Mouse (Mus musculus) thymus, adult 2 months (tissue): Measurements from ENCODE around the gene Rplp2. TPM values are rescaled to one million over a fixed set of nuclear protein-coding genes. Genes with fewer than 3 reads are reported as not detected.

Source experiments
- DNase-seq: peaks from one replicate; pipeline ENCODE4 v3.0.0; 2021
- H3K27ac ChIP-seq: fragments of 200-500 bp; 2 replicates; pipeline ENCODE4 v1.5.1; 2012; ENCODE audit warnings: low read length, control low read depth; ENCODE audit not compliant: control insufficient read depth, insufficient read depth
- H3K27me3 ChIP-seq: fragments of 200-500 bp; 2 replicates; pipeline ENCODE4 v1.6.1; 2012; ENCODE audit warnings: mild to moderate bottlenecking, low read length, moderate library complexity, mixed read lengths; ENCODE audit not compliant: control insufficient read depth, insufficient read depth
- H3K36me3 ChIP-seq: fragments of 200-500 bp; 2 replicates; pipeline ENCODE4 v1.6.1; 2012; ENCODE audit warnings: mild to moderate bottlenecking, low read length, moderate library complexity; ENCODE audit not compliant: control insufficient read depth, insufficient read depth
- H3K4me1 ChIP-seq: fragments of 200-500 bp; replicated peaks from 2 replicates; pipeline ENCODE4 v1.6.1; 2012; ENCODE audit warnings: low read length; ENCODE audit not compliant: control insufficient read depth, insufficient read depth
- H3K4me3 ChIP-seq: fragments of 200-500 bp; 2 replicates; pipeline ENCODE4 v1.5.1; 2012; ENCODE audit warnings: mild to moderate bottlenecking, low read length, control low read depth, moderate library complexity; ENCODE audit not compliant: control insufficient read depth, insufficient read depth
- CTCF ChIP-seq: fragments of 200-500 bp; IDR thresholded peaks from 2 replicates; pipeline ENCODE4 v1.5.1; 2012; ENCODE audit warnings: mild to moderate bottlenecking, control low read depth, low read length, moderate library complexity, borderline replicate concordance; ENCODE audit not compliant: control insufficient read depth, poor library complexity, insufficient read depth; ENCODE audit errors: extremely low read depth
- POLR2A ChIP-seq: fragments of 200-500 bp; IDR thresholded peaks from 2 replicates; pipeline ENCODE4 v1.6.1; 2012; ENCODE audit warnings: mild to moderate bottlenecking, low read length, control low read depth, moderate library complexity; ENCODE audit not compliant: control insufficient read depth, poor library complexity, insufficient read depth; ENCODE audit errors: extremely low read depth
- WGBS: fragments of 180-500 bp; shearing (Covaris S2); methylation state at CpG from one replicate; pipeline ENCODE4 v1.1.7; 2018; 5-methylcytosine and 5-hydroxymethylcytosine counted together
- polyA plus RNA-seq: library from polyadenylated mRNA; depleted of rRNA; stranded (reverse); fragments of >200 nt; gene quantifications from 2 replicates; pipeline ENCODE4 v1.2.3, GENCODE M21; 2012

Gene Rplp2
- polyA plus RNA-seq, 1 experiment: 750 TPM

DNA sequence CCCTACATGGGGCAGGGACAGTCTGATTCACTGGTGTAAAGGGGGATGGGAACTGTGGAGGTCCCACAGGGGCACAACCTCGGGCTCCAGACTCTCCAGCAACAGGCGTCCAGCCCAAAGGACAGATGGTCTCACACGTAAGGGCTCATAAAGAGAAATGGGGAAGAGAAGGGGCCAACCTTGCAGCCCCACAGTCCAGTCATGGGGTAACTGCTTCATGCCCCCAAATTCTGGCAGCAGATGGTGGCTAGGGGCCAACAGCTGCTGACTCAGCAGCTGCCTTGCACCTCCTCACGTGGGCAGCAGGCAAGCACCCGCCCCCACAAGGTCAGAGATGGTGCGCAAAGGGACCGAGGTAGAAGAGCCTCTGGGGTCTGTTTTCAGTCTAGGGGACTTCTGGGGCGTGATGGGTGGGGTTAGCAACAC lies 15.0 kb upstream of the Rplp2 start:
- H3K27me3 ChIP-seq: no peaks in the 10 kb centered on the region
- no peak for DNase-seq
- no peaks in the 10 kb centered on the region for H3K36me3 ChIP-seq
- H3K27ac ChIP-seq: no peak overlapping the region
- TF ChIP-seq POLR2A (no peak), CTCF (no peak)
- WGBS: 83% methylated on average over 8 of the region's 8 CpGs
- H3K4me1 ChIP-seq: peaks cover 31% of the 10 kb centered on the region
- H3K4me3 ChIP-seq: no peak overlapping the region

DNA sequence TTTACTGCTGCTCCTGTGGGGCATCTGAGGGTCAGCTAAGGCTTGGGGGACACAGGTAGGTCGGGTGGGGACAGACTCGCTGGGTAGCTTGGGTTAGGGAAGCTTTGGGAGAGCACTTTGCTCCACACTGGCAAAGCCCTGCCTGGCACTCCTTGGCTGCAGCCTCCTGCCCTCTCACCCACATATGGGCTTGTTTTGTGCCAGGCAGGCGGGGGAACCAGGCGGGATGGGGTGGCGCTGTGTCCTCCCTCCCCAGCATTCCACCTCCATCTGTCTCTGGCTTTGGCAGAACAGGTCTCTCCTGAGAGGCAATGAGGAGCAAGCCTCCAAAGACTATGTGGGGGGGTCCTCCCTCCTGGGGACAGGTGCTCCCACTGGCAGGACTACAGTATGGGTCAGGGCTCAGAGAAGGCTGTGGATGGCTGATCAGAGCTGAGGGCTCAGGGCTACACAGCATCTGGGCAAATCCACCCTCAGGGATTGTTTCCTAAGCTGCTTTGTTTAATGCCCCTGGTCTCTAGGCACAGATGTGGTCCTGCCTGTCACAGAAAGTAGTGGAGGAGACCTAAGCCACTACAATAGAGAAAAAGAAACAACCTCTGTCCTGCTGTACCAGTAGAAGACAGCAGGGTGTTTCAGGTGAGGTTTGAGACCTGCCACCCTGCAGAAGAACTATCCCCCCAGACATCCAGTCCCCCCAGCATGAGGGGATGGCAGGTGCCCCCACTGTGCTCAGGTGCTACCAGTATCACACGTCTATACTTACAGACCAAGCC lies 14.2 kb upstream of the Rplp2 start:
- TF ChIP-seq CTCF: no peak
- TF ChIP-seq POLR2A: no peak
- DNase-seq: no peak
- WGBS: 95% methylated on average over 6 of the region's 6 CpGs
- no peaks in the 10 kb centered on the region for H3K27me3 ChIP-seq
- H3K4me3 ChIP-seq: no peak overlapping the region
- H3K36me3 ChIP-seq: no peaks in the 10 kb centered on the region
- H3K27ac ChIP-seq: no peak overlapping the region
- peaks cover 32% of the 10 kb centered on the region for H3K4me1 ChIP-seq

DNA sequence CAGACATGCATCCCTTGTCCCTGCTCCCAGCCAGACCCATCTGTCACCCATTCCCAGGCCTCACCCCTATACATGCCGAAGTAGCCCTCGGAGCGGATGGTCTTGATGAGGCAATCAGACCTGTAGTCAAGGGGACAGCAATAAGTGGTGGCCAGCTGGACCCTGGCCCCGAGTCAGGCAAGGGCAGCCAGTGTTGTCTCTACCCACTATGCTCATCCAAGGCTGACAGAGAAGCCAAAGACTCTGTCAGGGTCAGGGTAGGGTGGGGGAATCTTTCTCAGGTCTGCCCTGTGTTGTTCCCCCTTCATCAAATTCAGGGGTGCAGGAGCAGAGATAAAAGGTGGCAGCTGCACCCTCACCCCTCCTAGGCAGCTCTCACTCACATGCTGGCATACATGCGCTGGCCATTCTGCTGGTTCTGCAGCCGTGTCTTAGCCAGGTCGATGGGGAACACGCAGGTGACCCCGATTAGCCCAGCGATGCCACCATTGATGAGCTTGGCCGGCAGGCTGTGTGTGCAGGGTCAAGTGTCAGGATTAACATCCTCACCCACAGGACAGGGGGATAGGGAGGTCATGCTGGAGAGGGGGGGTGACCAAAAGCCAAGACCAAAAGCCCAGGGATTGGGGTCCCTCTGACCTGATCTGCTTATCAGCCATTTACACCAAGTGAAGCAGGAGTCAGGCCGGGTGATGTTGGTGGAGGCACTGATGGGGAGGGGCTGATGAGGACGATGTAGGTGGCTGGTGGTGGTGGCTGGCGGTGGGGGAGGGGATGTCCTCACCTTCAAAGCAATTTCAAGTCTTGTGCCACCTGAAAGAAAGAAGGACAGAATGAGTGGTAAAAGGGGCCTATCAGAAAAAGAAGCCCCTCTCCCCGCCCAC lies 13.4 kb upstream of the Rplp2 start:
- TF ChIP-seq CTCF (no peak), POLR2A (no peak)
- WGBS: 93% methylated on average over 15 of the region's 15 CpGs
- H3K4me3 ChIP-seq: peak overlapping the region; percentile 44; the same call in 1 of the 2 replicates
- no peaks in the 10 kb centered on the region for H3K27me3 ChIP-seq
- DNase-seq: no peak
- no peaks in the 10 kb centered on the region for H3K36me3 ChIP-seq
- no peak overlapping the region for H3K27ac ChIP-seq
- peaks cover 32% of the 10 kb centered on the region for H3K4me1 ChIP-seq

DNA sequence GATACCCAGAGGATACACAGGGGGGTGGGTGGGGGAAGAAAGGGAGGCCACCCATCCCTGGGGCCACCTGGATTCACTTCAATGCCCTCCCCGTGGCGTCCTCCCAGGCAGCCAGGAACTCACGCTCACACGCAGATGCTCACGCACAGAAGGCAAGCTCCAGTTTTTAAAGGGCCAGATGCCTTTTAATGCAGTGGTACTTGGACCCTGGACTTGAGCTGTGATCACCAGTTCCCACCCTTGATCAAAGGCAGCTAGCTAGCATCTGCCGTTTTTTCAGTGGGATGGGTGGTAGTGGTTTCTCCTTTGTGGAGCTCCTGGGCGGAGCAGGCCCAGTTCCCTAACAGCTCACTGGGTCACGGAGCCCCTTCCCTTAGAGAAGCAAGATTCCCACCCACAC lies 12.7 kb upstream of the Rplp2 start:
- TF ChIP-seq POLR2A: no peak
- TF ChIP-seq CTCF: no peak
- H3K4me3 ChIP-seq: peak overlapping the region; percentile 44
- no peak for DNase-seq
- no peak overlapping the region for H3K27ac ChIP-seq
- no peaks in the 10 kb centered on the region for H3K36me3 ChIP-seq
- H3K4me1 ChIP-seq: peaks cover 32% of the 10 kb centered on the region
- 25% methylated on average over 8 of the region's 8 CpGs for WGBS
- no peaks in the 10 kb centered on the region for H3K27me3 ChIP-seq

DNA sequence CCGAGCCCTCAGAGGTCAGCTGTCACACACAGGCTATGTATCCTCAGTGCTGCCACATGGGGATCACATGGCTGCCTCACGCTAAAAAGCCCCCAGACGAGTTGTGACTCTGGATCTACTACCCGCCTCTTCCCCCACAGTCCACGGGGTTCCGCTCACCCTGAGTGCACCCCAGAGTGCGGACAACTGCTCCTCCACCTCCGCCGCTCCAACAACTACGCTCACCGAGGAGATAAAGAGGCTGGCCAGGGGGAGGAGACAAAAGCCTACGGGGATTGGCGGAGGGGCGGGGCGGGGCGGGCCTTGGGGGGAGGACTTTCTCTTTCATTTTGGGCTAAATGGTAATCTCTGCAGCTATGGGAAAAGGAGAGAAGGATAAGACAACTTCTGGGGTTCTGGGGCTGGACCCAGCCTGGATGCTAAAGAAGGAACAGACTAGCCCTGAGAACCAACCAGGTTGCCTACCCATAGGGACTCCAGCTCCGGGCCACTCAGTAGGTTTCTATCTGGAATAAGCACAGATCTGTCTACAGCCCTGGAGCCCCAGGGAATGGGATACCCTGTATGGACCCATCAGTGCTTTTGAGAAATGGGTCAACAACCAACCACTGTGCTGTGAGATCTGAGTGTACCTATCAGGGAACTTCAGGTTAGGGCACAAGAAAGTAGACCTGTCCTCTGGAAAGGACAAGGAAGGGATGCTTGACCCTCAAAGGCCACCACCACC lies 11.9 kb upstream of the Rplp2 start:
- no peaks in the 10 kb centered on the region for H3K27me3 ChIP-seq
- WGBS: 3% methylated on average over 17 of the region's 17 CpGs
- DNase-seq: peak; percentile 64

More for the DNA sequence above, 11.9 kb upstream of the Rplp2 start:
- H3K27ac ChIP-seq: no peak overlapping the region
- peaks cover 32% of the 10 kb centered on the region for H3K4me1 ChIP-seq
- H3K36me3 ChIP-seq: no peaks in the 10 kb centered on the region
- peak overlapping the region; percentile 44 for H3K4me3 ChIP-seq
- TF ChIP-seq CTCF (no peak), POLR2A (peak; percentile 43; the same call in 1 of the 2 replicates)
